Mouse (Mus musculus) E14TG2a.4 (cell line): ENCODE results near the gene Vamp4.

ENCODE experiments used
- CTCF ChIP-seq: conservative IDR thresholded peaks from 2 replicates; pipeline ENCODE4 v1.5.1; 2014; ENCODE audit warnings: low read length
- NANOG ChIP-seq: IDR thresholded peaks from 2 replicates; pipeline ENCODE4 v1.6.1; 2014; ENCODE audit warnings: borderline replicate concordance, low read length, mixed read lengths
- POU5F1 ChIP-seq: IDR thresholded peaks from 2 replicates; pipeline ENCODE4 v1.6.1; 2014; ENCODE audit warnings: low read length, borderline replicate concordance

- no peak for TF ChIP-seq CTCF
- TF ChIP-seq POU5F1 = no peak
- TF ChIP-seq NANOG = no peak
These were observed 3.0 kb upstream of the Vamp4 start for GRCm38 (mm10) chr1:162567351-162567750.
